20 mouse cellular contexts compared by ENCODE assay signal in genomic region chr11:48525517-48525916, GRCm38 (mm10).
DNase-seq lines count a peak whose midpoint lies in the region; ATAC-seq lines count a peak whose summit lies in the region.
"Had no signal": no experiment of that assay in that cellular context is flagged by ENCODE, and none has a peak within 500 bp of the region (broad histone marks: within the 10 kb centered on the region; RNA-seq: fewer than 3 reads in every experiment).

No protein-coding gene starts in this region.

- H3K4me2 ChIP-seq in heart, embryonic 11.5 days: peak overlapping the region; percentile 29; the same call in 1 of the 2 replicates
- H3K4me2 ChIP-seq: embryonic facial prominence, embryonic 13.5 days; forebrain, embryonic 12.5 days; hindbrain, embryonic 13.5 days had no signal

- 32% methylated on average over 5 of the region's 5 CpGs for WGBS in heart, embryonic 11.5 days (ENCODE audit: insufficient replicate concordance)

- ATAC-seq in heart, embryonic 11.5 days (replicated peaks; ENCODE audit: insufficient number of reproducible peaks, low FRiP score, low TSS enrichment): no peak
- ATAC-seq: activated CD4-positive, CD25-positive, alpha-beta regulatory T cell, adult 4 months; hindbrain, postnatal 0 days; Patski had no signal

- H3K27ac ChIP-seq in heart, embryonic 11.5 days (ENCODE audit: low read depth, low read length): 0 out of 2 replicates have a peak overlapping the region, but pooled peaks have one; percentile 41
- H3K27ac ChIP-seq: embryonic facial prominence, embryonic 13.5 days; forebrain, embryonic 12.5 days; heart, adult 2 months; hindbrain, embryonic 13.5 days; hindbrain, postnatal 0 days had no signal

- intact Hi-C loops in heart, postnatal 25 days (cut with DNase I): no loop called here

- no peak overlapping the region for H3K9ac ChIP-seq in heart, embryonic 11.5 days (ENCODE audit: low read depth, low read length)
- H3K9ac ChIP-seq: embryonic facial prominence, embryonic 13.5 days; forebrain, embryonic 12.5 days; hindbrain, embryonic 13.5 days had no signal

- H3K4me1 ChIP-seq in heart, embryonic 11.5 days (ENCODE audit: control insufficient read depth, insufficient read depth, low read length): no peaks in the 10 kb centered on the region; the same call in 1 of the 2 replicates
- H3K4me1 ChIP-seq: embryonic facial prominence, embryonic 13.5 days; forebrain, embryonic 12.5 days; hindbrain, embryonic 13.5 days had no signal

- no peaks in the 10 kb centered on the region for H3K27me3 ChIP-seq in heart, embryonic 11.5 days (ENCODE audit: control insufficient read depth, insufficient read depth, low read length)
- H3K27me3 ChIP-seq: CH12.LX; embryonic facial prominence, embryonic 13.5 days; forebrain, embryonic 12.5 days; hindbrain, embryonic 13.5 days; Patski had no signal

- no peak for DNase-seq in heart, postnatal 25 days (ENCODE audit: low spot score)
- DNase-seq in left cerebral cortex, adult 9 months (ENCODE audit: low spot score in 2 of 2): peak; percentile 7 to 9
- no peak for DNase-seq in left cerebral cortex, adult 8-10 months (ENCODE audit: low spot score in 2 of 2)
- DNase-seq in right cerebral cortex, adult 18-20 months: peak; percentile 4
- DNase-seq in right cerebral cortex, postnatal 14 days: no peak
- DNase-seq in gastrocnemius, postnatal 25 days: no peak
- DNase-seq: adrenal gland, postnatal 14 days; cerebellum, adult 18-20 months; cerebellum, adult 9-11 months; cerebellum, postnatal 36 days; gastrocnemius, postnatal 10 days; heart, adult 2 months had no signal

- no peaks in the 10 kb centered on the region for H3K9me3 ChIP-seq in heart, embryonic 11.5 days (replicated peaks; ENCODE audit: control insufficient read depth, low read length)
- H3K9me3 ChIP-seq: embryonic facial prominence, embryonic 13.5 days; forebrain, embryonic 12.5 days; hindbrain, embryonic 13.5 days had no signal

- H3K36me3 ChIP-seq in heart, embryonic 11.5 days (ENCODE audit: control insufficient read depth, insufficient read depth, low read length): no peaks in the 10 kb centered on the region
- H3K36me3 ChIP-seq: embryonic facial prominence, embryonic 13.5 days; forebrain, embryonic 12.5 days; hindbrain, embryonic 13.5 days had no signal

- H3K4me3 ChIP-seq in heart, embryonic 11.5 days (ENCODE audit: low read depth, low read length): no peak overlapping the region
- H3K4me3 ChIP-seq: embryonic facial prominence, embryonic 13.5 days; forebrain, embryonic 12.5 days; heart, adult 2 months; hindbrain, embryonic 13.5 days had no signal

Comparison
In these comparisons a context has a peak if more than half of its experiments do, and no peak if none do; other contexts are left out.
1. DNase-seq: peak in left cerebral cortex, adult 9 months (2 of 2) and right cerebral cortex, adult 18-20 months (single experiment); none in heart, postnatal 25 days (single experiment), left cerebral cortex, adult 8-10 months (0 of 2), right cerebral cortex, postnatal 14 days (single experiment) and gastrocnemius, postnatal 25 days (single experiment).